Comparison of ENCODE assay signal across 9 mouse cellular contexts in the genomic region with DNA sequence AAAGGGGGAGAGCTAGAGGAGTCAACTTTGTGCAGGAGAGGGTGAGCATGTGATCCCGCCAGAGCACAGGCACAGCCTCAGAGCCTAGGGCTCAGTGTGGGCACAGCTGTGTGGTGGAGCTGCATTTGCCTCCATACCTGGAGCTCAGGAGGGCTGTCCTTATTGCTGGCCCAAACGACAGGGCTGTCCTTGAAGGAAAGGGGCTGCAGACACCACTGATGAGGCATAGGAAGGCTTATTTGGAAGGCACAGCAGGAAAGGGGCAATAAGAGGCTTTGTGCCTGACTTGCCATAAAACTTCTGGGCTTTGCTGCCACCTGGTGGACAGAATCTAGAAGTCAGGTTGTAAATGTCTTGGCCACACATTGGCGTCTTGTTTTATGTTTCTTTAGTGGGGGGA. TPM values are rescaled to one million over a fixed set of nuclear protein-coding genes. Genes with fewer than 3 reads are reported as not detected.
DNase-seq lines count a peak whose midpoint lies in the region; ATAC-seq and TF ChIP-seq lines count a peak whose summit lies in the region.
"Had no signal": no experiment of that assay in that cellular context is flagged by ENCODE, and none has a peak within 500 bp of the region (broad histone marks: within the 10 kb centered on the region; RNA-seq: fewer than 3 reads in every experiment).

No protein-coding gene starts in this region.

- 19% methylated on average over 3 of the region's 3 CpGs for WGBS in liver, embryonic 14.5 days (ENCODE audit: insufficient replicate concordance)

- H3K9me3 ChIP-seq in liver, embryonic 14.5 days (ENCODE audit: control insufficient read depth, low read length): no peaks in the 10 kb centered on the region
- H3K9me3 ChIP-seq: limb, embryonic 13.5 days had no signal

- H3K36me3 ChIP-seq in liver, embryonic 14.5 days (replicated peaks; ENCODE audit: control insufficient read depth, insufficient read depth, low read depth): no peaks in the 10 kb centered on the region
- H3K36me3 ChIP-seq: limb, embryonic 13.5 days had no signal

- TF ChIP-seq EP300 in liver, embryonic 14.5 days (IDR thresholded peaks at IDR 0.05; ENCODE audit: low read depth): no peak

- ATAC-seq in liver, embryonic 14.5 days (ENCODE audit: insufficient read depth): no peak

- H3K27ac ChIP-seq in liver, embryonic 14.5 days: no peak overlapping the region
- H3K27ac ChIP-seq: limb, embryonic 13.5 days had no signal

- peak; percentile 32 to 47 for DNase-seq in CD8-positive naive resting alpha-beta T cell, adult 2 months (ENCODE audit: low read depth in 2 of 2, low spot score in 2 of 2)
- peak; percentile 57 for DNase-seq in WW6 (ENCODE audit: low read depth, low spot score)
- DNase-seq in cerebellum, postnatal 14 days: peak; percentile 83 to 87
- DNase-seq in frontal cortex, postnatal 14 days (ENCODE audit: low spot score in 2 of 2): peak; percentile 39 to 78
- DNase-seq in kidney, postnatal 14 days: peak; percentile 75
- peak; percentile 26 to 37 (median 27) for DNase-seq in liver, embryonic 14.5 days (ENCODE audit: low read depth in 3 of 3, low spot score in 3 of 3)
- DNase-seq in ovary, postnatal 14 days (ENCODE audit: low spot score): peak; percentile 61
- peak; percentile 26 to 43 for DNase-seq in thymus, postnatal 36 days

- no peak overlapping the region for H3K4me3 ChIP-seq in liver, embryonic 14.5 days (ENCODE audit: insufficient read depth in 1 of 2, low read depth in 2 of 2, low read length in 2 of 2)
- H3K4me3 ChIP-seq: limb, embryonic 13.5 days had no signal

- no peak overlapping the region for H3K4me2 ChIP-seq in liver, embryonic 14.5 days (ENCODE audit: low read depth)
- H3K4me2 ChIP-seq: limb, embryonic 13.5 days had no signal

- H3K4me1 ChIP-seq in liver, embryonic 14.5 days (replicated peaks; ENCODE audit: control insufficient read depth in 2 of 2, insufficient read depth in 2 of 2, low read length in 1 of 2): no peaks in the 10 kb centered on the region

- TF ChIP-seq CTCF in liver, embryonic 14.5 days (IDR thresholded peaks at IDR 0.05; ENCODE audit: low read depth): peak; percentile 79

- H3K9ac ChIP-seq in liver, embryonic 14.5 days (replicated peaks): no peak overlapping the region
- H3K9ac ChIP-seq: limb, embryonic 13.5 days had no signal

- H3K27me3 ChIP-seq in liver, embryonic 14.5 days (ENCODE audit: control insufficient read depth, insufficient read depth, low read length): no peaks in the 10 kb centered on the region

RNA-seq across cellular contexts. Expression of a gene that starts 16.9 kb away (rescaled TPM):
- polyA plus RNA-seq in liver, embryonic 14.5 days (2012; rRNA removed): not detected in 2 replicates
- polyA plus RNA-seq in liver, embryonic 14.5 days (2014; fragmentation: Nextera tagmentation; extraction: Ambion mirVana): not detected in 2 replicates

RNA-seq across cellular contexts. Expression of a gene that starts 58.0 kb away (rescaled TPM):
- 0.24 and 0.26 TPM in 2 replicates for polyA plus RNA-seq in liver, embryonic 14.5 days (2012; rRNA removed)
- polyA plus RNA-seq in liver, embryonic 14.5 days (2014; fragmentation: Nextera tagmentation; extraction: Ambion mirVana): 0.24 and 0.30 TPM in 2 replicates

Comparison
In these comparisons a context has a peak if more than half of its experiments do, and no peak if none do; other contexts are left out.
1. DNase-seq: peak in every context shown above with its lines; median percentile 85 in cerebellum, postnatal 14 days; 75 in kidney, postnatal 14 days; 61 in ovary, postnatal 14 days; 58 in frontal cortex, postnatal 14 days; 57 in WW6; 40 in CD8-positive naive resting alpha-beta T cell, adult 2 months; 34 in thymus, postnatal 36 days; 27 in liver, embryonic 14.5 days.